Mouse (Mus musculus) spleen, adult 2 months (tissue): ENCODE measurements around the gene Pax7. TPM values are rescaled to one million over a fixed set of nuclear protein-coding genes. Genes with fewer than 3 reads are reported as not detected.

ENCODE experiments used
- DNase-seq, 2 experiments: peaks; one replicate each; pipeline versions ENCODE4 v3.0.0 to v3.0.0-alpha.2; 2012 to 2021; ENCODE audit warnings: low spot score in 2 of 2, low read depth in 1 of 2
- H3K27ac ChIP-seq: fragments of 200-500 bp; 2 replicates; pipeline ENCODE4 v1.5.1; 2012; ENCODE audit warnings: low read length, inconsistent platforms; ENCODE audit not compliant: insufficient read depth
- H3K27me3 ChIP-seq: fragments of 200-500 bp; 2 replicates; pipeline ENCODE4 v1.6.1; 2012; ENCODE audit warnings: mild to moderate bottlenecking, moderate library complexity, low read length, inconsistent platforms; ENCODE audit not compliant: control insufficient read depth, insufficient read depth
- H3K36me3 ChIP-seq: fragments of 200-500 bp; 2 replicates; pipeline ENCODE4 v1.6.1; 2012; ENCODE audit warnings: mild to moderate bottlenecking, low read length, inconsistent platforms; ENCODE audit not compliant: control insufficient read depth, insufficient read depth
- H3K4me1 ChIP-seq: fragments of 200-500 bp; 2 replicates; pipeline ENCODE4 v1.6.1; 2011; ENCODE audit warnings: inconsistent platforms; ENCODE audit not compliant: control insufficient read depth, insufficient read depth, insufficient read length
- H3K4me3 ChIP-seq: fragments of 200-500 bp; 2 replicates; pipeline ENCODE4 v1.5.1; 2011; ENCODE audit warnings: mild to moderate bottlenecking, inconsistent platforms; ENCODE audit not compliant: insufficient read depth, insufficient read length; ENCODE audit errors: extremely low read depth
- CTCF ChIP-seq: fragments of 200-500 bp; IDR thresholded peaks from 2 replicates; pipeline ENCODE4 v1.5.1; 2011; ENCODE audit warnings: mild to moderate bottlenecking, inconsistent platforms; ENCODE audit not compliant: insufficient read depth, insufficient read length, insufficient replicate concordance; ENCODE audit errors: extremely low read depth
- POLR2A ChIP-seq: fragments of 200-500 bp; IDR thresholded peaks from 2 replicates; pipeline ENCODE4 v1.6.1; 2011; ENCODE audit warnings: low read depth, low read length, inconsistent platforms
- WGBS: fragments of 180-500 bp; shearing (Covaris S2); methylation state at CpG from one replicate; pipeline ENCODE4 v1.1.7; 2018; 5-methylcytosine and 5-hydroxymethylcytosine counted together
- polyA plus RNA-seq: library from polyadenylated mRNA; depleted of rRNA; stranded (reverse); fragments of >200 nt; gene quantifications from 2 replicates; pipeline ENCODE4 v1.2.3, GENCODE M21; 2012

Gene Pax7
- polyA plus RNA-seq, 1 experiment = 0.11 TPM

- Histone ChIP-seq H3K4me1 (no peaks in the 10 kb centered on the region), H3K27me3 (peaks cover 26% of the 10 kb centered on the region), H3K36me3 (no peaks in the 10 kb centered on the region), H3K4me3 (no peak overlapping the region), H3K27ac (no peak overlapping the region)
- DNase-seq = no peak
- WGBS = 4% methylated on average over 57 of the region's 57 CpGs
- TF ChIP-seq POLR2A (no peak), CTCF (no peak)
Observed at GRCm38 (mm10) chr4:139831501-139832230, 1.7 kb downstream of the Pax7 start.

- no peak for DNase-seq
- 8% methylated on average over 24 of the region's 24 CpGs for WGBS
- Histone ChIP-seq H3K4me1 (no peaks in the 10 kb centered on the region), H3K27ac (no peak overlapping the region), H3K36me3 (no peaks in the 10 kb centered on the region), H3K4me3 (no peak overlapping the region), H3K27me3 (peaks cover 29% of the 10 kb centered on the region)
- TF ChIP-seq POLR2A = no peak
- TF ChIP-seq CTCF = no peak
Observed at GRCm38 (mm10) chr4:139830581-139831387, 2.5 kb downstream of the Pax7 start.

GRCm38 (mm10) chr4:139830053-139830452, 3.3 kb downstream of the Pax7 start:
- TF ChIP-seq CTCF = no peak
- no peak for TF ChIP-seq POLR2A
- no peaks in the 10 kb centered on the region for H3K4me1 ChIP-seq
- DNase-seq = no peak
- peaks cover 30% of the 10 kb centered on the region for H3K27me3 ChIP-seq
- no peak overlapping the region for H3K4me3 ChIP-seq
- no peak overlapping the region for H3K27ac ChIP-seq
- H3K36me3 ChIP-seq = no peaks in the 10 kb centered on the region
- 9% methylated on average over 14 of the region's 14 CpGs for WGBS

GRCm38 (mm10) chr4:139828871-139829590, 4.3 kb downstream of the Pax7 start:
- H3K27me3 ChIP-seq = peaks cover 39% of the 10 kb centered on the region
- no peak overlapping the region for H3K27ac ChIP-seq
- WGBS = 6% methylated on average over 16 of the region's 16 CpGs
- TF ChIP-seq POLR2A = no peak
- no peak for TF ChIP-seq CTCF
- DNase-seq = no peak
- no peaks in the 10 kb centered on the region; the same call in 1 of the 2 replicates for H3K4me1 ChIP-seq
- H3K36me3 ChIP-seq = no peaks in the 10 kb centered on the region
- H3K4me3 ChIP-seq = no peak overlapping the region

- peaks cover 42% of the 10 kb centered on the region for H3K27me3 ChIP-seq
- 2% methylated on average over 37 of the region's 37 CpGs for WGBS
- no peak for TF ChIP-seq POLR2A
- no peak for TF ChIP-seq CTCF
- DNase-seq = no peak
- no peaks in the 10 kb centered on the region for H3K36me3 ChIP-seq
- no peak overlapping the region for H3K27ac ChIP-seq
- peaks cover 3% of the 10 kb centered on the region; the same call in 1 of the 2 replicates for H3K4me1 ChIP-seq
- no peak overlapping the region for H3K4me3 ChIP-seq
Observed at GRCm38 (mm10) chr4:139828283-139828678, 5.0 kb downstream of the Pax7 start.

- no peak for DNase-seq
- Histone ChIP-seq H3K4me3 (no peak overlapping the region), H3K27ac (no peak overlapping the region), H3K36me3 (no peaks in the 10 kb centered on the region), H3K27me3 (peaks cover 43% of the 10 kb centered on the region), H3K4me1 (peaks cover 3% of the 10 kb centered on the region; the same call in 1 of the 2 replicates)
- whole genome bisulfite sequencing = 8% methylated on average over 30 of the region's 30 CpGs
- TF ChIP-seq CTCF = no peak
- TF ChIP-seq POLR2A = no peak
Observed at GRCm38 (mm10) chr4:139827501-139828282, 5.6 kb downstream of the Pax7 start.
